Mouse (Mus musculus) intestine, embryonic 16.5 days (tissue): Measurements from ENCODE around the gene Myo1f. TPM values are rescaled to one million over a fixed set of nuclear protein-coding genes. Genes with fewer than 3 reads are reported as not detected.

Experiments used
- ATAC-seq: fragments of 200-750 bp; cut with Nextera tagmentation; 2 replicates; pipeline ENCODE4 v1.8.0; 2017; ENCODE audit warnings: moderate TSS enrichment, moderate library complexity
- H3K27ac ChIP-seq: fragments of 300-500 bp; sonication (generic); 2 replicates; pipeline ENCODE4 v1.5.1; 2014; ENCODE audit warnings: mild to moderate bottlenecking, low read length
- H3K27me3 ChIP-seq: fragments of 300-500 bp; sonication (generic); replicated peaks from 2 replicates; pipeline ENCODE4 v1.6.1; 2014; ENCODE audit warnings: low read length, control low read depth, mixed read lengths; ENCODE audit not compliant: control insufficient read depth, insufficient read depth
- H3K36me3 ChIP-seq: fragments of 300-500 bp; sonication (generic); 2 replicates; pipeline ENCODE4 v1.6.1; 2014; ENCODE audit warnings: low read length, control low read depth; ENCODE audit not compliant: control insufficient read depth, insufficient read depth
- H3K4me1 ChIP-seq: fragments of 300-500 bp; sonication (generic); 2 replicates; pipeline ENCODE4 v1.6.1; 2014; ENCODE audit warnings: low read length, control low read depth, mixed read lengths; ENCODE audit not compliant: control insufficient read depth, insufficient read depth
- H3K4me2 ChIP-seq: fragments of 300-500 bp; sonication (generic); 2 replicates; pipeline ENCODE4 v1.6.1; 2014; ENCODE audit warnings: low read depth, low read length, control low read depth
- H3K4me3 ChIP-seq: fragments of 300-500 bp; sonication (generic); 2 replicates; pipeline ENCODE4 v1.5.1; 2014; ENCODE audit warnings: mild to moderate bottlenecking, low read length
- H3K9ac ChIP-seq: fragments of 300-500 bp; sonication (generic); 2 replicates; pipeline ENCODE4 v1.6.1; 2014; ENCODE audit warnings: low read depth, low read length
- H3K9me3 ChIP-seq: fragments of 300-500 bp; sonication (generic); 2 replicates; pipeline ENCODE4 v1.6.1; 2016; ENCODE audit warnings: low read length, control low read depth; ENCODE audit not compliant: control insufficient read depth
- WGBS: fragments of 180-500 bp; shearing (Covaris S2); extraction: QIAGEN DNeasy Blood & Tissue Kit; methylation state at CpG from one replicate; pipeline ENCODE4 v1.1.7; 2014; 5-methylcytosine and 5-hydroxymethylcytosine counted together
- polyA plus RNA-seq: library from polyadenylated mRNA; unstranded; fragments of >200 nt; fragmentation: Nextera tagmentation; extraction: Ambion mirVana; gene quantifications from 2 replicates; pipeline ENCODE4 v1.2.1, GENCODE M21; 2015

Myo1f gene
- polyA plus RNA-seq, 1 experiment from 2014 or later = 3.9 TPM

GRCm38 (mm10) chr17:33637038-33637437 is 81.5 kb downstream of the Myo1f start:
- Histone ChIP-seq H3K36me3 (peaks cover under 1% of the 10 kb centered on the region; the same call in 1 of the 2 replicates), H3K4me3 (no peak overlapping the region), H3K4me1 (no peaks in the 10 kb centered on the region), H3K9ac (no peak overlapping the region), H3K27ac (no peak overlapping the region), H3K9me3 (no peaks in the 10 kb centered on the region), H3K27me3 (no peaks in the 10 kb centered on the region), H3K4me2 (no peak overlapping the region)
- no peak for ATAC-seq
- 72% methylated on average over 2 of the region's 2 CpGs for WGBS

- WGBS = 81% methylated on average over 4 of the region's 4 CpGs
- H3K36me3 ChIP-seq = no peaks in the 10 kb centered on the region
- no peaks in the 10 kb centered on the region for H3K4me1 ChIP-seq
- no peaks in the 10 kb centered on the region for H3K27me3 ChIP-seq
- H3K9me3 ChIP-seq = no peaks in the 10 kb centered on the region
- no peak for ATAC-seq
- no peak within 1 kb of the TSS for H3K9ac ChIP-seq
- H3K4me2 ChIP-seq = no peak within 1 kb of the TSS
- no peak within 1 kb of the TSS for H3K27ac ChIP-seq
- no peak within 1 kb of the TSS for H3K4me3 ChIP-seq
These were observed 82.2 kb downstream of the Myo1f start, which contains the start of gene Pram1 for GRCm38 (mm10) chr17:33637516-33638276. Gene Pram1 (plus strand): TSS chr17:33638056.

GRCm38 (mm10) chr17:33639743-33640142 is 84.2 kb downstream of the Myo1f start:
- no peak for ATAC-seq
- 43% methylated on average over 6 of the region's 6 CpGs for WGBS

GRCm38 (mm10) chr17:33644068-33644467 is 88.6 kb downstream of the Myo1f start:
- WGBS = 92% methylated on average over 4 of the region's 4 CpGs
- no peaks in the 10 kb centered on the region for H3K27me3 ChIP-seq
- H3K27ac ChIP-seq = no peak overlapping the region
- H3K9ac ChIP-seq = no peak overlapping the region
- no peak overlapping the region for H3K4me3 ChIP-seq
- H3K4me1 ChIP-seq = no peaks in the 10 kb centered on the region
- no peak for ATAC-seq
- H3K9me3 ChIP-seq = no peaks in the 10 kb centered on the region
- peaks cover 22% of the 10 kb centered on the region for H3K36me3 ChIP-seq
- H3K4me2 ChIP-seq = no peak overlapping the region

More at GRCm38 (mm10) chr17:33639743-33640142, 84.2 kb downstream of the Myo1f start:
- H3K4me1 ChIP-seq = no peaks in the 10 kb centered on the region
- H3K36me3 ChIP-seq = 0 out of 2 replicates have a peak, but pooled peaks cover 6% of the 10 kb centered on the region
- no peaks in the 10 kb centered on the region for H3K9me3 ChIP-seq
- no peak overlapping the region for H3K4me3 ChIP-seq
- H3K27me3 ChIP-seq = no peaks in the 10 kb centered on the region
- no peak overlapping the region for H3K9ac ChIP-seq
- no peak overlapping the region for H3K27ac ChIP-seq
- H3K4me2 ChIP-seq = no peak overlapping the region

GRCm38 (mm10) chr17:33645073-33645472 is 89.6 kb downstream of the Myo1f start:
- H3K27ac ChIP-seq = no peak overlapping the region
- H3K4me2 ChIP-seq = no peak overlapping the region
- no peaks in the 10 kb centered on the region for H3K4me1 ChIP-seq
- whole genome bisulfite sequencing = 92% methylated on average over 8 of the region's 8 CpGs
- ATAC-seq = no peak
- no peaks in the 10 kb centered on the region for H3K27me3 ChIP-seq
- H3K36me3 ChIP-seq = peaks cover 31% of the 10 kb centered on the region
- H3K4me3 ChIP-seq = no peak overlapping the region
- H3K9ac ChIP-seq = no peak overlapping the region
- no peaks in the 10 kb centered on the region for H3K9me3 ChIP-seq

- H3K4me2 ChIP-seq = no peak overlapping the region
- ATAC-seq = peak; percentile 36; the same call in 1 of the 2 replicates
- no peaks in the 10 kb centered on the region for H3K9me3 ChIP-seq
- peaks cover 29% of the 10 kb centered on the region for H3K36me3 ChIP-seq
- no peak overlapping the region for H3K4me3 ChIP-seq
- WGBS = 98% methylated on average over 34 of the region's 34 CpGs
- H3K4me1 ChIP-seq = no peaks in the 10 kb centered on the region
- H3K27ac ChIP-seq = no peak overlapping the region
- no peaks in the 10 kb centered on the region for H3K27me3 ChIP-seq
- no peak overlapping the region for H3K9ac ChIP-seq
These were observed 94.4 kb downstream of the Myo1f start for GRCm38 (mm10) chr17:33649781-33650475.

Other genes starting within 250 kb of the Myo1f start
- gene Zfp81, start 196.8 kb upstream of the Myo1f start, polyA plus RNA-seq = 5.6 and 6.0 TPM in 2 replicates
- 8.3 and 9.5 TPM in 2 replicates for gene Zfp101, start 161.1 kb upstream of the Myo1f start, polyA plus RNA-seq
- gene Actl9, start 122.8 kb upstream of the Myo1f start, polyA plus RNA-seq = not detected in 2 replicates
- gene Adamts10, start 31.5 kb upstream of the Myo1f start, polyA plus RNA-seq = 33.1 and 35.8 TPM in 2 replicates
- gene Zfp414, start 73.4 kb downstream of the Myo1f start, polyA plus RNA-seq = 38.1 and 39.6 TPM in 2 replicates
- gene Pram1, start 82.3 kb downstream of the Myo1f start, polyA plus RNA-seq = 0.60 and 1.1 TPM in 2 replicates
- gene Hnrnpm, start 131.2 kb downstream of the Myo1f start, polyA plus RNA-seq = 271 and 290 TPM in 2 replicates
- gene March2, start 163.0 kb downstream of the Myo1f start, polyA plus RNA-seq = 50.4 and 54.7 TPM in 2 replicates
- 193 and 220 TPM in 2 replicates for gene Rab11b, start 204.8 kb downstream of the Myo1f start, polyA plus RNA-seq
- 22.4 and 24.5 TPM in 2 replicates for gene Angptl4, start 226.1 kb downstream of the Myo1f start, polyA plus RNA-seq